Mouse (Mus musculus) cerebellum, adult 11-12 months (tissue): Measurements from ENCODE around the gene Noc4l.

ENCODE experiments used
- DNase-seq: peaks from one replicate; pipeline ENCODE4 v3.0.0; 2022

The Noc4l gene

GRCm38 (mm10) chr5:110652719-110653648 lies at the start of gene Noc4l, which contains the start of gene Ddx51:
TSS of gene Noc4l (minus strand) at chr5:110653417.
TSS of gene Ddx51 (plus strand) at chr5:110653451.
- DNase-seq: peak; percentile 90

- DNase-seq: no peak
These were observed 45.4 kb upstream of the Noc4l start for GRCm38 (mm10) chr5:110698617-110699016.

- DNase-seq: no peak
These were observed 28.8 kb upstream of the Noc4l start for GRCm38 (mm10) chr5:110682041-110682440.

GRCm38 (mm10) chr5:110665486-110666121 lies 12.4 kb upstream of the Noc4l start:
- no peak for DNase-seq

GRCm38 (mm10) chr5:110664750-110665269 lies 11.6 kb upstream of the Noc4l start:
- DNase-seq: no peak

GRCm38 (mm10) chr5:110664041-110664440 lies 10.8 kb upstream of the Noc4l start:
- DNase-seq: no peak

GRCm38 (mm10) chr5:110659682-110660081 lies 6.5 kb upstream of the Noc4l start:
- no peak for DNase-seq

GRCm38 (mm10) chr5:110653686-110654085 lies 469 bp upstream of the Noc4l start:
- DNase-seq: no peak

GRCm38 (mm10) chr5:110646377-110646776 lies 6.8 kb downstream of the Noc4l start:
- DNase-seq: no peak

- peak; percentile 48 for DNase-seq
These were observed 13.8 kb downstream of the Noc4l start for GRCm38 (mm10) chr5:110639459-110639858.

GRCm38 (mm10) chr5:110638306-110639074 lies 14.7 kb downstream of the Noc4l start:
- DNase-seq: no peak

- no peak for DNase-seq
These were observed 17.1 kb downstream of the Noc4l start for GRCm38 (mm10) chr5:110635951-110636707.

- no peak for DNase-seq
These were observed 23.6 kb downstream of the Noc4l start for GRCm38 (mm10) chr5:110629525-110630120.

GRCm38 (mm10) chr5:110628156-110628555 lies 25.1 kb downstream of the Noc4l start:
- peak; percentile 35 for DNase-seq

- DNase-seq: no peak
These were observed 25.9 kb downstream of the Noc4l start for GRCm38 (mm10) chr5:110627351-110627750.

- DNase-seq: no peak
These were observed 28.9 kb downstream of the Noc4l start for GRCm38 (mm10) chr5:110624319-110624718.

GRCm38 (mm10) chr5:110619226-110619625 lies 34.0 kb downstream of the Noc4l start:
- DNase-seq: no peak

- peak; percentile 53 for DNase-seq
These were observed 41.6 kb downstream of the Noc4l start for GRCm38 (mm10) chr5:110611435-110612158.

GRCm38 (mm10) chr5:110610484-110610883 lies 42.7 kb downstream of the Noc4l start:
- DNase-seq: no peak

GRCm38 (mm10) chr5:110609868-110610267 lies 43.3 kb downstream of the Noc4l start:
- DNase-seq: peak; percentile 38

- DNase-seq: no peak
These were observed 43.8 kb downstream of the Noc4l start for GRCm38 (mm10) chr5:110609425-110609824.
